Mouse (Mus musculus) erythroblast, embryonic 14.5 days (primary cell): ENCODE measurements around the gene Hras.

ENCODE experiments used
- GATA1 ChIP-seq: IDR thresholded peaks from 2 replicates; pipeline ENCODE4 v1.6.1; 2012; ENCODE audit warnings: low read length, inconsistent platforms, mixed read lengths
- TAL1 ChIP-seq: IDR thresholded peaks from 3 replicates; pipeline ENCODE4 v1.6.1; 2012; ENCODE audit warnings: low read length, inconsistent platforms, mixed read lengths

GRCm38 (mm10) chr7:141210137-141210536 is 16.3 kb upstream of the Hras start:
- TF ChIP-seq TAL1 (no peak), GATA1 (no peak)
